Mouse (Mus musculus): Measurements from ENCODE around the gene Lsmem1. TPM values are rescaled to one million over a fixed set of nuclear protein-coding genes. Genes with fewer than 3 reads are reported as not detected.

Gene Lsmem1
- 0.54 TPM for polyA plus RNA-seq (2015; fragmentation: Illumina TruSeq; extraction: RNeasy Lipid Tissue Mini Kit (QIAGEN cat#74804); ENCODE audit: insufficient read depth, low replicate concordance)

GRCm38 (mm10) chr12:40199302-40199701 lies at the start of gene Lsmem1:
Gene Lsmem1, minus strand, starts transcription at chr12:40199490.

GRCm38 (mm10) chr12:40248454-40249180 lies 49.3 kb upstream of the Lsmem1 start, which contains the start of gene Ifrd1:
Gene Ifrd1, minus strand, starts transcription at chr12:40248504.

GRCm38 (mm10) chr12:40133573-40134271 lies 65.6 kb downstream of the Lsmem1 start, which contains the start of gene Scin:
Gene Scin, minus strand, starts transcription at chr12:40134228.

Other genes starting within 250 kb of the Lsmem1 start
- gene Arl4a, start 161.5 kb downstream of the Lsmem1 start, polyA plus RNA-seq (2015; fragmentation: Illumina TruSeq; extraction: RNeasy Lipid Tissue Mini Kit (QIAGEN cat#74804); ENCODE audit: insufficient read depth, low replicate concordance), result 41.2 TPM
- 1.7 TPM for gene Scin, start 65.3 kb downstream of the Lsmem1 start, polyA plus RNA-seq (2015; fragmentation: Illumina TruSeq; extraction: RNeasy Lipid Tissue Mini Kit (QIAGEN cat#74804); ENCODE audit: insufficient read depth, low replicate concordance)
- 106 TPM for gene Ifrd1, start 49.0 kb upstream of the Lsmem1 start, polyA plus RNA-seq (2015; fragmentation: Illumina TruSeq; extraction: RNeasy Lipid Tissue Mini Kit (QIAGEN cat#74804); ENCODE audit: insufficient read depth, low replicate concordance)
- gene Zfp277, start 246.4 kb upstream of the Lsmem1 start, polyA plus RNA-seq (2015; fragmentation: Illumina TruSeq; extraction: RNeasy Lipid Tissue Mini Kit (QIAGEN cat#74804); ENCODE audit: insufficient read depth, low replicate concordance), result 35.2 TPM
- gene Dock4, start 246.5 kb upstream of the Lsmem1 start, polyA plus RNA-seq (2015; fragmentation: Illumina TruSeq; extraction: RNeasy Lipid Tissue Mini Kit (QIAGEN cat#74804); ENCODE audit: insufficient read depth, low replicate concordance), result 8.0 TPM

Data from spleen, adult 10 weeks (tissue).